Mouse (Mus musculus): ENCODE measurements around the gene Pigc. TPM values are rescaled to one million over a fixed set of nuclear protein-coding genes. Genes with fewer than 3 reads are reported as not detected.

Gene Pigc
- total and polyA plus RNA-seq, 3 experiments: 11.7 to 17.4 (median 12.4) TPM

- H3K27me3 ChIP-seq (replicated peaks): no peaks in the 10 kb centered on the region
- no peaks in the 10 kb centered on the region for H3K9me3 ChIP-seq (replicated peaks; ENCODE audit: low read length)
- no peaks in the 10 kb centered on the region for H3K36me3 ChIP-seq (replicated peaks in 1 of 2; ENCODE audit: control insufficient read depth in 1 of 2, insufficient read depth in 1 of 2, low read length in 1 of 2)
- peaks cover 11 to 26% of the 10 kb centered on the region in 2 experiments for H3K4me1 ChIP-seq (ENCODE audit: control insufficient read depth in 1 of 2, insufficient read depth in 2 of 2)
- in situ Hi-C loops (cut with MboI; ENCODE audit: low pct_ligation_motif_present, low pct_unique_long_range_greater_than_20kb, low sequenced_read_pairs): loop anchor here (5.0 to 25.0 kb wide), 2 partner anchors 41 to 571 kb away; partner anchors contain the start of gene Tnfsf4
- no peak overlapping the region for H3K27ac ChIP-seq (ENCODE audit: insufficient read depth, low read depth)
- no peak for TF ChIP-seq GABPA (IDR thresholded peaks at IDR 0.05; ENCODE audit: insufficient replicate concordance, low read depth, low read length)
- no peak for TF ChIP-seq JUND (conservative IDR thresholded peaks at IDR 0.05; ENCODE audit: low read depth, low read length)
- TF ChIP-seq NRF1 (IDR thresholded peaks at IDR 0.05; ENCODE audit: low read depth, low read length): no peak
- no peak for TF ChIP-seq ZNF384 (IDR thresholded peaks at IDR 0.05; ENCODE audit: low read depth, low read length)
- TF ChIP-seq IRF4 (IDR thresholded peaks at IDR 0.05; ENCODE audit: low read depth, low read length): no peak
- no peak for TF ChIP-seq MAZ (IDR thresholded peaks at IDR 0.05; ENCODE audit: low read depth, low read length)
- no peak for TF ChIP-seq KAT2A (IDR thresholded peaks at IDR 0.05; ENCODE audit: insufficient replicate concordance, low read length)
- no peak for TF ChIP-seq ZC3H11A (IDR thresholded peaks at IDR 0.05; ENCODE audit: low read depth, low read length)
- dilution Hi-C loops (cut with MboI; ENCODE audit: extremely low pct_ligation_motif_present, extremely low pct_unique_long_range_greater_than_20kb, low sequenced_read_pairs): no loop called here
- H3K4me3 ChIP-seq (replicated peaks in 1 of 3; ENCODE audit: low read depth in 2 of 3, low read length in 2 of 3, poor library complexity in 1 of 3): no peak overlapping the region
- H3K79me2 ChIP-seq (replicated peaks; ENCODE audit: control insufficient read depth, extremely low read depth, insufficient read depth, poor library complexity, severe bottlenecking): no peaks in the 10 kb centered on the region
- H3K4me2 ChIP-seq (ENCODE audit: insufficient read depth, low read depth, poor library complexity, severe bottlenecking): no peak overlapping the region
- no peak overlapping the region for H3K9ac ChIP-seq (ENCODE audit: insufficient read depth, low read depth)
- DNase-seq (ENCODE audit: extremely low read depth): no peak
Observed at GRCm38 (mm10) chr1:161957964-161958950, 10.7 kb upstream of the Pigc start.

- Histone ChIP-seq H3K9me3 (replicated peaks; ENCODE audit: low read length) (no peaks in the 10 kb centered on the region), H3K27ac (ENCODE audit: insufficient read depth, low read depth) (no peak overlapping the region), H3K4me1 (ENCODE audit: control insufficient read depth in 1 of 2, insufficient read depth in 2 of 2) (peaks cover 15 to 36% of the 10 kb centered on the region in 2 experiments), H3K27me3 (replicated peaks) (no peaks in the 10 kb centered on the region), H3K79me2 (replicated peaks; ENCODE audit: control insufficient read depth, extremely low read depth, insufficient read depth, poor library complexity, severe bottlenecking) (no peaks in the 10 kb centered on the region), H3K4me3 (replicated peaks in 1 of 3; ENCODE audit: low read depth in 2 of 3, low read length in 2 of 3, poor library complexity in 1 of 3) (no peak overlapping the region), H3K9ac (ENCODE audit: insufficient read depth, low read depth) (no peak overlapping the region), H3K36me3 (replicated peaks in 1 of 2; ENCODE audit: control insufficient read depth in 1 of 2, insufficient read depth in 1 of 2, low read length in 1 of 2) (no peaks in the 10 kb centered on the region), H3K4me2 (ENCODE audit: insufficient read depth, low read depth, poor library complexity, severe bottlenecking) (no peak overlapping the region)
- peak; percentile 63 for DNase-seq (ENCODE audit: extremely low read depth)
- TF ChIP-seq BHLHE40 (IDR thresholded peaks at IDR 0.05; ENCODE audit: low read depth, low read length) (peak; percentile 36; the same call in 1 of the 2 replicates), MAZ (IDR thresholded peaks at IDR 0.05; ENCODE audit: low read depth, low read length) (0 out of 2 replicates have a peak, but pooled peaks have one; percentile 23), MEF2A (IDR thresholded peaks at IDR 0.05; ENCODE audit: borderline replicate concordance, low read depth, low read length) (no peak; the same call in 1 of the 2 replicates), SIN3A (IDR thresholded peaks at IDR 0.05; ENCODE audit: low read length) (no peak), CTCF (conservative IDR thresholded peaks at IDR 0.05 in 1 of 2, IDR thresholded peaks at IDR 0.05 in 1 of 2; ENCODE audit: low read depth in 2 of 2, low read length in 2 of 2) (peak; percentile 60 to 93), KAT2A (IDR thresholded peaks at IDR 0.05; ENCODE audit: insufficient replicate concordance, low read length) (no peak), MAX (IDR thresholded peaks at IDR 0.05; ENCODE audit: low read length) (no peak), ZNF384 (IDR thresholded peaks at IDR 0.05; ENCODE audit: low read depth, low read length) (peak; percentile 99), E2F4 (IDR thresholded peaks at IDR 0.05; ENCODE audit: insufficient replicate concordance, low read depth, low read length) (no peak), HCFC1 (IDR thresholded peaks at IDR 0.05; ENCODE audit: low read depth, low read length) (no peak; the same call in 1 of the 2 replicates), JUND (conservative IDR thresholded peaks at IDR 0.05; ENCODE audit: low read depth, low read length) (0 out of 2 replicates have a peak, but pooled peaks have one; percentile 13), ZMIZ1 (IDR thresholded peaks at IDR 0.05; ENCODE audit: low read depth, low read length) (no peak), JUN (IDR thresholded peaks at IDR 0.05; ENCODE audit: insufficient read depth, low read depth, low read length) (0 out of 2 replicates have a peak, but pooled peaks have one; percentile 7), ZC3H11A (IDR thresholded peaks at IDR 0.05; ENCODE audit: low read depth, low read length) (peak; percentile 88), TBP (conservative IDR thresholded peaks at IDR 0.05; ENCODE audit: low read depth, low read length) (no peak), NELFE (IDR thresholded peaks at IDR 0.05; ENCODE audit: low read depth, low read length) (no peak), ELF1 (IDR thresholded peaks at IDR 0.05; ENCODE audit: low read depth, low read length) (peak; percentile 34; the same call in 1 of the 2 replicates), EP300 (IDR thresholded peaks at IDR 0.05; ENCODE audit: low read length) (no peak), IRF4 (IDR thresholded peaks at IDR 0.05; ENCODE audit: low read depth, low read length) (peak; percentile 42; the same call in 1 of the 2 replicates), RAD21 (IDR thresholded peaks at IDR 0.05; ENCODE audit: low read depth, low read length) (peak; percentile 88), MAFK (IDR thresholded peaks at IDR 0.05; ENCODE audit: insufficient replicate concordance, low read length) (no peak), SMC3 (IDR thresholded peaks at IDR 0.05; ENCODE audit: low read depth, low read length) (peak; percentile 96)
- dilution Hi-C loops (cut with MboI; ENCODE audit: extremely low pct_ligation_motif_present, extremely low pct_unique_long_range_greater_than_20kb, low sequenced_read_pairs) (no loop called here), in situ Hi-C loops (cut with MboI; ENCODE audit: low pct_ligation_motif_present, low pct_unique_long_range_greater_than_20kb, low sequenced_read_pairs) (loop anchor here (5.0 to 25.0 kb wide), 3 partner anchors 78 to 575 kb away; partner anchors contain the start of gene Tnfsf4)
Observed at GRCm38 (mm10) chr1:161962465-161963377, 6.3 kb upstream of the Pigc start.
